24 mouse cellular contexts compared by ENCODE assay signal in genomic region chr6:144323372-144323771, GRCm38 (mm10).
DNase-seq lines count a peak whose midpoint lies in the region; ATAC-seq and TF ChIP-seq lines count a peak whose summit lies in the region.
"Had no signal": no experiment of that assay in that cellular context is flagged by ENCODE, and none has a peak within 500 bp of the region (broad histone marks: within the 10 kb centered on the region; RNA-seq: fewer than 3 reads in every experiment).

No protein-coding gene starts in this region.

- no peak for TF ChIP-seq EP300 in stomach, postnatal 0 days (optimal IDR thresholded peaks at IDR 0.05)

- no peak overlapping the region for H3K4me2 ChIP-seq in forebrain, embryonic 15.5 days (replicated peaks)
- H3K4me2 ChIP-seq in forebrain, embryonic 13.5 days: no peak overlapping the region
- H3K4me2 ChIP-seq in lung, embryonic 14.5 days: no peak overlapping the region
- no peak overlapping the region for H3K4me2 ChIP-seq in stomach, embryonic 14.5 days (replicated peaks; ENCODE audit: low read depth, low read length)
- no peak overlapping the region for H3K4me2 ChIP-seq in stomach, postnatal 0 days (replicated peaks; ENCODE audit: low read depth)
- H3K4me2 ChIP-seq: embryonic facial prominence, embryonic 12.5 days had no signal

- ATAC-seq in forebrain, embryonic 15.5 days (replicated peaks): no peak
- no peak for ATAC-seq in forebrain, embryonic 13.5 days
- no peak for ATAC-seq in lung, embryonic 14.5 days (ENCODE audit: insufficient read depth)
- peak; percentile 49; the same call in 1 of the 2 replicates for ATAC-seq in stomach, embryonic 14.5 days (ENCODE audit: insufficient number of reproducible peaks, insufficient read depth, low FRiP score, low read depth)
- no peak for ATAC-seq in stomach, postnatal 0 days (ENCODE audit: low FRiP score, low TSS enrichment)
- ATAC-seq: activated CD4-positive, CD25-positive, alpha-beta regulatory T cell, adult 4 months; CD4-positive, CD25-positive, alpha-beta regulatory T cell, adult 4 months; Patski had no signal

- no peaks in the 10 kb centered on the region for H3K9me3 ChIP-seq in forebrain, embryonic 15.5 days
- H3K9me3 ChIP-seq in forebrain, embryonic 13.5 days (replicated peaks): no peaks in the 10 kb centered on the region
- no peaks in the 10 kb centered on the region for H3K9me3 ChIP-seq in heart, embryonic 10.5 days
- no peaks in the 10 kb centered on the region for H3K9me3 ChIP-seq in lung, embryonic 14.5 days (ENCODE audit: low read depth, low read length)
- no peaks in the 10 kb centered on the region for H3K9me3 ChIP-seq in stomach, embryonic 14.5 days (ENCODE audit: control insufficient read depth, low read depth, low read length)
- H3K9me3 ChIP-seq in stomach, postnatal 0 days (ENCODE audit: control insufficient read depth, low read length): no peaks in the 10 kb centered on the region
- H3K9me3 ChIP-seq: embryonic facial prominence, embryonic 10.5 days; embryonic facial prominence, embryonic 12.5 days had no signal

- H3K27ac ChIP-seq in forebrain, embryonic 15.5 days (replicated peaks): peak overlapping the region; percentile 31; the same call in 1 of the 2 replicates
- no peak overlapping the region for H3K27ac ChIP-seq in forebrain, embryonic 13.5 days
- H3K27ac ChIP-seq in heart, embryonic 10.5 days: no peak overlapping the region
- H3K27ac ChIP-seq in lung, embryonic 14.5 days (ENCODE audit: low read depth): no peak overlapping the region
- H3K27ac ChIP-seq in stomach, embryonic 14.5 days (ENCODE audit: low read length): no peak overlapping the region
- no peak overlapping the region for H3K27ac ChIP-seq in stomach, postnatal 0 days (replicated peaks)
- H3K27ac ChIP-seq: embryonic facial prominence, embryonic 10.5 days; embryonic facial prominence, embryonic 12.5 days had no signal

- no peak overlapping the region for H3K9ac ChIP-seq in forebrain, embryonic 15.5 days (replicated peaks)
- no peak overlapping the region for H3K9ac ChIP-seq in forebrain, embryonic 13.5 days
- no peak overlapping the region for H3K9ac ChIP-seq in lung, embryonic 14.5 days
- H3K9ac ChIP-seq in stomach, embryonic 14.5 days (replicated peaks; ENCODE audit: low read depth, low read length): no peak overlapping the region
- H3K9ac ChIP-seq in stomach, postnatal 0 days (ENCODE audit: low read length): no peak overlapping the region
- H3K9ac ChIP-seq: embryonic facial prominence, embryonic 12.5 days had no signal

- no peaks in the 10 kb centered on the region for H3K4me1 ChIP-seq in forebrain, embryonic 15.5 days
- peaks cover 2% of the 10 kb centered on the region; the same call in 1 of the 2 replicates for H3K4me1 ChIP-seq in forebrain, embryonic 13.5 days
- peaks cover 5% of the 10 kb centered on the region; the same call in 1 of the 2 replicates for H3K4me1 ChIP-seq in heart, embryonic 10.5 days
- 0 out of 2 replicates have a peak, but pooled peaks cover 7% of the 10 kb centered on the region for H3K4me1 ChIP-seq in lung, embryonic 14.5 days (ENCODE audit: insufficient read depth)
- H3K4me1 ChIP-seq in stomach, embryonic 14.5 days (ENCODE audit: control insufficient read depth, insufficient read depth, low read length): no peaks in the 10 kb centered on the region
- no peaks in the 10 kb centered on the region for H3K4me1 ChIP-seq in stomach, postnatal 0 days (replicated peaks; ENCODE audit: control insufficient read depth, insufficient read depth)
- H3K4me1 ChIP-seq: embryonic facial prominence, embryonic 12.5 days had no signal

- DNase-seq in heart, embryonic 10.5 days (ENCODE audit: low spot score): peak; percentile 72
- no peak for DNase-seq in heart, adult 18-20 months
- peak; percentile 15 for DNase-seq in lung, embryonic 14.5 days
- no peak for DNase-seq in lung, postnatal 4 days
- DNase-seq in stomach, postnatal 0 days (ENCODE audit: low spot score): no peak
- DNase-seq: adrenal gland, adult 8-10 months; adrenal gland, postnatal 14 days; adrenal gland, postnatal 36 days; B cell, adult 2 months; cerebellum, adult 11-12 months; cerebellum, adult 2 months; cerebellum, adult 9-10 months; cerebellum, postnatal 10 days; cerebellum, postnatal 25 days had no signal

- H3K4me3 ChIP-seq in forebrain, embryonic 15.5 days: no peak overlapping the region
- no peak overlapping the region for H3K4me3 ChIP-seq in forebrain, embryonic 13.5 days
- H3K4me3 ChIP-seq in heart, embryonic 10.5 days: no peak overlapping the region
- H3K4me3 ChIP-seq in lung, embryonic 14.5 days (ENCODE audit: low read depth, low read length): no peak overlapping the region
- no peak overlapping the region for H3K4me3 ChIP-seq in stomach, embryonic 14.5 days (ENCODE audit: low read depth, low read length)
- no peak overlapping the region for H3K4me3 ChIP-seq in stomach, postnatal 0 days (ENCODE audit: low read depth, low read length)
- H3K4me3 ChIP-seq: embryonic facial prominence, embryonic 10.5 days; embryonic facial prominence, embryonic 12.5 days had no signal

- no peak for TF ChIP-seq CTCF in lung, embryonic 14.5 days (IDR thresholded peaks at IDR 0.05; ENCODE audit: low read depth)
- TF ChIP-seq CTCF in stomach, postnatal 0 days (IDR thresholded peaks at IDR 0.05; ENCODE audit: low read depth): no peak

- no peaks in the 10 kb centered on the region for H3K27me3 ChIP-seq in forebrain, embryonic 15.5 days
- no peaks in the 10 kb centered on the region for H3K27me3 ChIP-seq in forebrain, embryonic 13.5 days
- H3K27me3 ChIP-seq in heart, embryonic 10.5 days (ENCODE audit: insufficient read depth, poor library complexity, severe bottlenecking): peaks cover 9% of the 10 kb centered on the region; the same call in 1 of the 2 replicates
- H3K27me3 ChIP-seq in lung, embryonic 14.5 days (ENCODE audit: insufficient read depth, low read length): no peaks in the 10 kb centered on the region
- no peaks in the 10 kb centered on the region for H3K27me3 ChIP-seq in stomach, embryonic 14.5 days (ENCODE audit: control insufficient read depth, insufficient read depth, low read length)
- no peaks in the 10 kb centered on the region for H3K27me3 ChIP-seq in stomach, postnatal 0 days (ENCODE audit: control insufficient read depth, insufficient read depth, low read length)
- H3K27me3 ChIP-seq: CH12.LX; embryonic facial prominence, embryonic 12.5 days; Patski had no signal

- 90% methylated on average over 4 of the region's 4 CpGs for WGBS in forebrain, embryonic 15.5 days
- WGBS in forebrain, embryonic 13.5 days: 92% methylated on average over 4 of the region's 4 CpGs
- WGBS in heart, embryonic 10.5 days: 37% methylated on average over 4 of the region's 4 CpGs
- 54% methylated on average over 4 of the region's 4 CpGs for WGBS in lung, embryonic 14.5 days
- 67% methylated on average over 4 of the region's 4 CpGs for WGBS in stomach, embryonic 14.5 days
- WGBS in stomach, postnatal 0 days: 61% methylated on average over 4 of the region's 4 CpGs

- H3K36me3 ChIP-seq in forebrain, embryonic 15.5 days: no peaks in the 10 kb centered on the region
- H3K36me3 ChIP-seq in forebrain, embryonic 13.5 days (ENCODE audit: poor library complexity, severe bottlenecking): no peaks in the 10 kb centered on the region
- H3K36me3 ChIP-seq in heart, embryonic 10.5 days: no peaks in the 10 kb centered on the region
- no peaks in the 10 kb centered on the region for H3K36me3 ChIP-seq in lung, embryonic 14.5 days (ENCODE audit: insufficient read depth)
- H3K36me3 ChIP-seq in stomach, embryonic 14.5 days (ENCODE audit: control insufficient read depth, insufficient read depth, low read length): no peaks in the 10 kb centered on the region
- no peaks in the 10 kb centered on the region for H3K36me3 ChIP-seq in stomach, postnatal 0 days (ENCODE audit: control insufficient read depth, insufficient read depth, low read length)
- H3K36me3 ChIP-seq: embryonic facial prominence, embryonic 10.5 days; embryonic facial prominence, embryonic 12.5 days; G1E had no signal

Comparison
In these comparisons a context has a peak if more than half of its experiments do, and no peak if none do; other contexts are left out.
1. DNase-seq: peak in heart, embryonic 10.5 days (single experiment) and lung, embryonic 14.5 days (single experiment); none in heart, adult 18-20 months (0 of 2), lung, postnatal 4 days (0 of 2) and stomach, postnatal 0 days (single experiment).